Mouse (Mus musculus) megakaryocyte, embryonic 14.5 days (primary cell): ENCODE data around the gene Sh3tc1.

Experiments
- FLI1 ChIP-seq: IDR thresholded peaks from 2 replicates; pipeline ENCODE4 v1.6.1; 2012; ENCODE audit warnings: low read length, inconsistent platforms, mixed read lengths
- GATA1 ChIP-seq: IDR thresholded peaks from 3 replicates; pipeline ENCODE4 v1.6.1; 2012; ENCODE audit warnings: mixed read lengths, low read length, inconsistent platforms, borderline replicate concordance

- TF ChIP-seq FLI1: no peak
- no peak for TF ChIP-seq GATA1
These were observed 17.3 kb upstream of the Sh3tc1 start for GRCm38 (mm10) chr5:35756997-35757638.
